Mouse (Mus musculus) midbrain, embryonic 11.5 days (tissue): ENCODE results near the gene Defb9. TPM values are rescaled to one million over a fixed set of nuclear protein-coding genes. Genes with fewer than 3 reads are reported as not detected.

Source experiments
- polyA plus RNA-seq: library from polyadenylated mRNA; unstranded; fragments of >200 nt; fragmentation: Nextera tagmentation; extraction: Ambion mirVana; gene quantifications from 2 replicates; pipeline ENCODE4 v1.2.1, GENCODE M21; 2014

Gene Defb9
- polyA plus RNA-seq, 1 experiment from 2014 or later = not detected

Other genes with a start within 250 kb of the Defb9 start
- gene Defa17, start 229.6 kb downstream of the Defb9 start, polyA plus RNA-seq = not detected in 2 replicates
- gene Defa34, start 219.6 kb downstream of the Defb9 start, polyA plus RNA-seq = not detected in 2 replicates
- not detected in 2 replicates for gene AY761184, start 181.8 kb downstream of the Defb9 start, polyA plus RNA-seq
- gene Defa24, start 150.9 kb downstream of the Defb9 start, polyA plus RNA-seq = not detected in 2 replicates
- not detected in 2 replicates for gene Defb50, start 61.9 kb downstream of the Defb9 start, polyA plus RNA-seq
- gene Defb2, start 45.5 kb downstream of the Defb9 start, polyA plus RNA-seq = not detected in 2 replicates
- not detected in 2 replicates for gene Defb10, start 26.5 kb downstream of the Defb9 start, polyA plus RNA-seq
- gene Defb11, start 21.0 kb upstream of the Defb9 start, polyA plus RNA-seq = not detected in 2 replicates
- not detected in 2 replicates for gene Defb15, start 47.3 kb upstream of the Defb9 start, polyA plus RNA-seq
- gene Defb35, start 52.9 kb upstream of the Defb9 start, polyA plus RNA-seq = not detected in 2 replicates
- not detected in 2 replicates for gene Defb13, start 61.3 kb upstream of the Defb9 start, polyA plus RNA-seq
- not detected in 2 replicates for gene Fam90a1a, start 73.3 kb upstream of the Defb9 start, polyA plus RNA-seq
- not detected in 2 replicates for gene Ccdc70, start 84.4 kb upstream of the Defb9 start, polyA plus RNA-seq
- 1.8 and 2.0 TPM in 2 replicates for gene Atp7b, start 174.9 kb upstream of the Defb9 start, polyA plus RNA-seq
- 32.5 and 35.9 TPM in 2 replicates for gene Alg11, start 175.3 kb upstream of the Defb9 start, polyA plus RNA-seq
- 0.16 TPM in 1 of 2 replicates, not detected in the other for gene Nek5, start 239.6 kb upstream of the Defb9 start, polyA plus RNA-seq